Mouse (Mus musculus): ENCODE measurements around the gene Sh2d1b1.

DNA sequence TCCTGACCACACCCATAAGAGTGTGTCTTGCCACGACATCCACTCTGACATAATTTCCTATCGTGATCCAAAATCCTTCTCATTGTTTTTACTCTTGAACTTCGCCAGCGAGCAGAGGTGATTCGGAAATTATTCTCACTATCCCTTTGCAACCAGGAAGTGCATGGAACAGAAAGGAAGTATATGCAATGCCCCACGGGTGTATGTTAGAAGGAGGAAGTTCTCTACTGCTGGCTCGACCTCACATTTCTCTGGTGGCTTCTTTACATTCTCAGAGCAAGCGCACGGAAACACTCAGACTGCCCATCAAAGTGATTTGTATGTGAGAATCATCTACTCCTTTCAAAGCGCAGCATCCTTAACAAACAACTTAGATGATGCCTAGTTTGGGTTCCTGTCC, 27.9 kb downstream of the Sh2d1b1 start:
- TF ChIP-seq CTCF (IDR thresholded peaks at IDR 0.05; ENCODE audit: borderline replicate concordance, extremely low read depth, insufficient read depth, insufficient read length) (no peak), POLR2A (IDR thresholded peaks at IDR 0.05; ENCODE audit: borderline replicate concordance, extremely low read depth, insufficient read depth, insufficient read length, poor library complexity, severe bottlenecking) (no peak)

Measured in brain, embryonic 14.5 days (tissue).